Comparison of ENCODE assay signal across 26 mouse cellular contexts in the genomic region with DNA sequence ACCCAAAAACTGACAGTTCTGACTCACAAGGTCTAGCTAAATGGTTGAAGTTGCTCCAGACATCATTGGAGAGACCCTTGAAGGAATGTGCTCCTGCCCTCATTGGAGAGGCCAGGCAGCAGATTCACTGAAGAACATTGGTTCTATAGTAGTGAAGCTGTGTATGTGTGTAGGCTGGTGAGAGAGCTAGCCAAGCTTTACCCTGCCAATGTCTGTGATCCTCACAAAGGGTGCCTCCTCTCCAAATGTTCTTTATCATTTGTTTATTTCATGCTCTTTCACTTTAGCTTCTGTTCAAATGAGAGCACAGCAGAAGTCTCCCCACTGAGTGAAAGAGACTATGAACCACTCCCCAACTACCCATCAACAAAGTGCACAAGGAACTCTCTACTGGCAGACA.
A peak's percentile ranks its signal among the peaks of the same experiment; 100 is the strongest.
DNase-seq lines count a peak whose midpoint lies in the region; ATAC-seq and TF ChIP-seq lines count a peak whose summit lies in the region.
"Had no signal": no experiment of that assay in that cellular context is flagged by ENCODE, and none has a peak within 500 bp of the region (broad histone marks: within the 10 kb centered on the region; RNA-seq: fewer than 3 reads in every experiment).

No protein-coding gene starts in this region.

- ATAC-seq in inflammation-experienced regulatory T-cells, adult 6 months = no peak
- no peak for ATAC-seq in heart, embryonic 12.5 days (ENCODE audit: insufficient number of reproducible peaks, low FRiP score)
- ATAC-seq in activated CD4-positive, CD25-positive, alpha-beta regulatory T cell, adult 4 months = no peak
- ATAC-seq: forebrain, embryonic 13.5 days; hindbrain, embryonic 16.5 days; Patski had no signal

- H3K27me3 ChIP-seq in heart, embryonic 12.5 days (replicated peaks) = no peaks in the 10 kb centered on the region
- H3K27me3 ChIP-seq: forebrain, embryonic 13.5 days; heart, embryonic 15.5 days; hindbrain, embryonic 13.5 days had no signal

- H3K4me2 ChIP-seq in heart, embryonic 12.5 days = no peak overlapping the region
- H3K4me2 ChIP-seq: forebrain, embryonic 13.5 days; heart, embryonic 11.5 days; heart, embryonic 15.5 days; hindbrain, embryonic 13.5 days had no signal

- H3K9me3 ChIP-seq in heart, embryonic 12.5 days (replicated peaks) = no peaks in the 10 kb centered on the region
- H3K9me3 ChIP-seq: forebrain, embryonic 10.5 days; forebrain, embryonic 13.5 days; heart, embryonic 15.5 days; hindbrain, embryonic 10.5 days; hindbrain, embryonic 13.5 days had no signal

- no peak for TF ChIP-seq CTCF in layer of hippocampus, adult 2 months (conservative IDR thresholded peaks at IDR 0.05)

- no peaks in the 10 kb centered on the region for H3K4me1 ChIP-seq in heart, embryonic 12.5 days (replicated peaks)
- H3K4me1 ChIP-seq: forebrain, embryonic 10.5 days; forebrain, embryonic 13.5 days; heart, embryonic 15.5 days; hindbrain, embryonic 10.5 days; hindbrain, embryonic 13.5 days had no signal

- no peak overlapping the region for H3K4me3 ChIP-seq in layer of hippocampus, adult 2 months
- H3K4me3 ChIP-seq in heart, embryonic 12.5 days = no peak overlapping the region
- H3K4me3 ChIP-seq: forebrain, embryonic 10.5 days; forebrain, embryonic 13.5 days; gastrocnemius, adult 2 months; heart, embryonic 15.5 days; hindbrain, embryonic 10.5 days; hindbrain, embryonic 13.5 days had no signal

- peak; percentile 10 for DNase-seq in layer of hippocampus, adult 11-12 months (ENCODE audit: low spot score)
- no peak for DNase-seq in layer of hippocampus, postnatal 25 days (ENCODE audit: extremely low spot score in 1 of 2, low spot score in 1 of 2)
- DNase-seq in Muller cell, postnatal 12 days (ENCODE audit: inconsistent ontology term) = peak; percentile 35
- peak; percentile 12 to 27 for DNase-seq in layer of hippocampus, adult 2 months (ENCODE audit: low spot score in 2 of 2)
- DNase-seq in layer of hippocampus, postnatal 14 days (ENCODE audit: low spot score in 2 of 2) = peak; percentile 19 to 39
- DNase-seq: adrenal gland, adult 8-10 months; adrenal gland, postnatal 25 days; cerebellum, adult 18-20 months; cerebellum, adult 9-10 months; cerebellum, postnatal 14 days; gastrocnemius, adult 2 months; gastrocnemius, postnatal 14 days; heart, adult 11 months; heart, postnatal 10 days; heart, postnatal 36 days had no signal

- H3K27ac ChIP-seq in layer of hippocampus, adult 2 months = no peak overlapping the region
- H3K27ac ChIP-seq in heart, embryonic 12.5 days (ENCODE audit: poor library complexity, severe bottlenecking) = no peak overlapping the region
- H3K27ac ChIP-seq: forebrain, embryonic 10.5 days; forebrain, embryonic 13.5 days; gastrocnemius, adult 2 months; heart, embryonic 15.5 days; hindbrain, embryonic 10.5 days; hindbrain, embryonic 13.5 days had no signal

- H3K9ac ChIP-seq in heart, embryonic 12.5 days = no peak overlapping the region
- H3K9ac ChIP-seq: forebrain, embryonic 13.5 days; heart, embryonic 15.5 days; hindbrain, embryonic 13.5 days had no signal

- no peaks in the 10 kb centered on the region for H3K36me3 ChIP-seq in heart, embryonic 12.5 days
- H3K36me3 ChIP-seq: forebrain, embryonic 10.5 days; heart, embryonic 15.5 days; hindbrain, embryonic 10.5 days; hindbrain, embryonic 13.5 days had no signal

Comparison
In these comparisons a context has a peak if more than half of its experiments do, and no peak if none do; other contexts are left out.
1. DNase-seq: peak in layer of hippocampus, adult 11-12 months (single experiment), Muller cell, postnatal 12 days (single experiment), layer of hippocampus, adult 2 months (2 of 2) and layer of hippocampus, postnatal 14 days (2 of 2); none in layer of hippocampus, postnatal 25 days (0 of 2).